Mouse (Mus musculus) lung, embryonic 16.5 days (tissue): ENCODE data around the gene Ppfia3. TPM values are rescaled to one million over a fixed set of nuclear protein-coding genes. Genes with fewer than 3 reads are reported as not detected.

Experiments used
- ATAC-seq: fragments of 200-750 bp; cut with Nextera tagmentation; 2 replicates; pipeline ENCODE4 v1.8.0; 2017; ENCODE audit warnings: low read depth, mild to moderate bottlenecking, moderate library complexity
- H3K27ac ChIP-seq: fragments of 300-500 bp; sonication (generic); 2 replicates; pipeline ENCODE4 v1.5.1; 2014; ENCODE audit warnings: mild to moderate bottlenecking, control low read depth, low read length
- H3K27me3 ChIP-seq: fragments of 300-500 bp; sonication (generic); 2 replicates; pipeline ENCODE4 v1.6.1; 2014; ENCODE audit warnings: low read depth, low read length, mixed read lengths; ENCODE audit not compliant: control insufficient read depth, insufficient read depth
- H3K36me3 ChIP-seq: fragments of 300-500 bp; sonication (generic); 2 replicates; pipeline ENCODE4 v1.6.1; 2014; ENCODE audit warnings: low read length; ENCODE audit not compliant: control insufficient read depth, insufficient read depth
- H3K4me1 ChIP-seq: fragments of 300-500 bp; sonication (generic); replicated peaks from 2 replicates; pipeline ENCODE4 v1.6.1; 2014; ENCODE audit warnings: low read length, mixed read lengths; ENCODE audit not compliant: control insufficient read depth, insufficient read depth
- H3K4me2 ChIP-seq: fragments of 300-500 bp; sonication (generic); 2 replicates; pipeline ENCODE4 v1.6.1; 2014; ENCODE audit warnings: low read depth, low read length, control low read depth
- H3K4me3 ChIP-seq: fragments of 300-500 bp; sonication (generic); 2 replicates; pipeline ENCODE4 v1.5.1; 2014; ENCODE audit warnings: mild to moderate bottlenecking, low read length, control low read depth
- H3K9ac ChIP-seq: fragments of 300-500 bp; sonication (generic); 2 replicates; pipeline ENCODE4 v1.6.1; 2014; ENCODE audit warnings: low read length, control low read depth
- H3K9me3 ChIP-seq: fragments of 300-500 bp; sonication (generic); 2 replicates; pipeline ENCODE4 v1.6.1; 2016; ENCODE audit warnings: low read length; ENCODE audit not compliant: control insufficient read depth
- WGBS: fragments of 180-500 bp; shearing (Covaris S2); extraction: QIAGEN DNeasy Blood & Tissue Kit; methylation state at CpG from one replicate; pipeline ENCODE4 v1.1.7; 2014; 5-methylcytosine and 5-hydroxymethylcytosine counted together
- polyA plus RNA-seq: library from polyadenylated mRNA; unstranded; fragments of >200 nt; fragmentation: Nextera tagmentation; extraction: Ambion mirVana; gene quantifications from 2 replicates; pipeline ENCODE4 v1.2.1, GENCODE M21; 2015

The Ppfia3 gene
- polyA plus RNA-seq, 1 experiment from 2014 or later = 2.5 TPM

DNA sequence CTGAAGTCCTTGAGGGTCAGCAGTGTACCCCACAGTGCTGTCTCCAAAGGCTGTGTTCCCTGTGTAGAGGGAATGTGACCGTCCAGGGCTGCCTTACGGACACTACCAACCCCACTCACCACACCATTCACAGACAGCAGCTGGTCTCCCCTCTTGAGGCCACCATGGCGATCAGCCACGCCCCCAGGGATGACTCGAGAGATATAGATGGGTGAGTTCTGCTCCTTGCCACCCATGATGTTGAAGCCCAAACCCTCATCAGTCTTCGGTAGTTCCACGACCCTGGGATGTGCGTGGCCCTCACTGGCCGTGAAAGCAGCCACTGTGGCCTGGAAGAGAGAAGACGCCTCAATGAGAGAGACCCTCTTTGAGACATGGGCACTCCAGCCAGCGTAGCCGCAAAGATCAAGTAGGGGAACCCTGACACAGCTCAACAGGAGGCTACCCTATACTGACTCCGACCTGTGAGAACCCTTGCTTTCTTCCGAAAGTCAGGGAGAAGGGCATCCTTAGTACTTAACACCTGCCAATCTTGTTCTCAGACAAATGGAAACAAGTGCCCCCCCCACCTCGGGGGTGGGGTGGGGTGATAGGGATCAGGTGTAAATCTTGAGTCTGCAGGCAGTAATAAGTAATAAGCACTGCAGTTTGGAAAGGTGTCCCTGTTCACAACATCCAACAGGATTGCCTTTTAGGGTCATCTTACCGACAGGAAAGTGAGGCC lies 2.4 kb upstream of the Ppfia3 start:
- 66% methylated on average over 16 of the region's 16 CpGs for WGBS
- no peaks in the 10 kb centered on the region for H3K9me3 ChIP-seq
- no peak for ATAC-seq
- H3K4me2 ChIP-seq = no peak overlapping the region
- no peak overlapping the region for H3K4me3 ChIP-seq
- no peak overlapping the region for H3K9ac ChIP-seq
- H3K4me1 ChIP-seq = peaks cover 25% of the 10 kb centered on the region
- no peak overlapping the region for H3K27ac ChIP-seq
- H3K27me3 ChIP-seq = peaks cover 32% of the 10 kb centered on the region
- peaks cover 10% of the 10 kb centered on the region; the same call in 1 of the 2 replicates for H3K36me3 ChIP-seq

GRCm38 (mm10) chr7:45368178-45368577 lies 1.4 kb upstream of the Ppfia3 start:
- Histone ChIP-seq H3K27ac (no peak overlapping the region), H3K4me2 (no peak overlapping the region), H3K36me3 (peaks cover 5% of the 10 kb centered on the region; the same call in 1 of the 2 replicates), H3K9me3 (no peaks in the 10 kb centered on the region), H3K4me3 (no peak overlapping the region), H3K27me3 (peaks cover 39% of the 10 kb centered on the region), H3K4me1 (peaks cover 25% of the 10 kb centered on the region), H3K9ac (no peak overlapping the region; the same call in none of the 2 replicates)
- WGBS = 80% methylated on average over 15 of the region's 15 CpGs
- ATAC-seq = no peak

DNA sequence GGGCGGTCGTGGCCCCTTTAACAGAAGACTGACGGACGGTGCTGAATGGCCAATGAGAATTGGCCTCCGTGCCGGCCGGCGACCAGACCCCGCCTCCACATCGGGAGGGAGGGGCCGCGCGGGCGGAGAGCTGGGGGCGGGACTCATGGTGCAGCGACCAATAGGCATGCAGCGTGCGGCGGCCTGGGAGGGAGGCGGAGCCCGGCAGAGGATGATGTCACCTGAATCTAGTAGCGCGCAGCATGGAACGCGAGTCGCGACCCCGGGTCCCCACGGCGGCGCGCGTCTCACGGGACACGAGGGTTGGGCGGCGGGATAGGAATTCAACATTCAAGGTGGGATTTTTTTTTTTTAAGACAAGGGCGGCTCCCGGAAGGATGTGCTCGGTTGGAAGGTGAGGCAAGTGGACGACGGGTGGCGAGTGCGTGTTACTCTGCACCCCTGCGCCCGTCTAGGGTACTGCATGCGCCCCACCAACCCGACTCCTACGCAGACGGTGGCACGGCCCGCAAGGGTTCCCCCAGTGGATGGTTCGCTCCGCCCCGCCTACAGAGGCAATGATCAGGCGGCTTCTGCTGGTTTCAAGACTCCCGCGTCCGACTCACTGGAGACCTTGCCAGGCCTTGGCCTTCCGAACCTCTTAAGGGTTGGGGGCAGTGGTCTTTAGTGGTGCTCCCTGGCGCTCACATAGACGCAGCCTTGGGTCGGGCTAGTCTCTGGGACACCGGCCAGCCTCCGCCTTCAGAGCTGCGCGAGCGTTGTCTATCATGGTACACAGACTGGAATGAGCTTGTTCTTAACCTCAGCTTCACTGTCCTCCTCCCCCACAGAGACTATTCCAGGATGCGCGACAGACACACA lies 431 bp upstream of the Ppfia3 start:
- peak; percentile 93 for ATAC-seq
- Histone ChIP-seq H3K9ac (peak overlapping the region; percentile 70), H3K4me3 (peak overlapping the region; percentile 64), H3K27ac (no peak overlapping the region), H3K36me3 (no peaks in the 10 kb centered on the region), H3K4me2 (peak overlapping the region; percentile 99), H3K4me1 (peaks cover 30% of the 10 kb centered on the region), H3K27me3 (peaks cover 48% of the 10 kb centered on the region), H3K9me3 (no peaks in the 10 kb centered on the region)
- WGBS = under 1% methylated on average over 61 of the region's 70 CpGs

DNA sequence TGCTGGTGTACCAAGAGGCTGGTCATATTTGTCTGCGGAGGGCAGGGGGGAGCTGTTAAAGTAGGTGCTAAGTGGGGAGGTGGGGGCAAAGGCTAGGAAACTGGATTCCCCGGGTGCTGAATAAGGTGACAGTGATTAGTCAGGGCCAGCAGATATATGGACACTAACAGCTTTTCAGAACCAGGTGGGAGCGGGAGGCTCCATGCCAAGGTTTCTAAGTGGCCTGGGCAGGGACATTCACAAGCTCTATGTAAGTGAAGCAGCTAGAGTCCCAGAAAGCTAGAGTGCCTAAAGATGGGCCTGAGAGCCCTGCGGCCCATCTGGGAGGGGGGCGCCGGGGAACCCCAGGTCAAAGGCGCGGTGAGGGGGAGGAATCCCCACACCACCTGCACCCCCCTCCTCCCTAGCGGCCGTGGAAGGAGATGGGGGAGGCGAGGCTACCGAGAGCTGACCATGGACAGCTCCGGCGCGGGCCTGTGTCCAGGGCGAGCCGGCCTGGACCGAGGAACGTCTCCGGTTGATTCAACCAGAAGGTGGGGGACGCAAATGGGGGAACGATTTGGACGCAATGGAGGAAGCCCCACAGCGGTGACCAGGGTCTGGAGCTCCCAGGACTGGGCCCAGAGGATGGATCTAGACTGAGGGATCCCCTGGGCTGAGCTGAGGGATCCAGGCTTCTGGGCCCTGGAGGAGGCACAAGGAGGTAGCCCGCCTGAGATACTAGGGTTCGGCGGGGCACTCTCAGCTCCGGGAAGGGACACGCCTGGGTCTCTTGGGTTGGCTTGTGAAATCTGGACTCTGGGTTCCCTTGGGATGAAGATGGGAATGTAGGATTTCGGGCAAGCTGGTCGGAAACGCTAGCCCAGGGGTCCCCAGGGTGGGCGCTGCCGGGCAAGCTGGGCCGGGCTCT lies 822 bp downstream of the Ppfia3 start:
- 3% methylated on average over 34 of the region's 35 CpGs for WGBS
- Histone ChIP-seq H3K4me3 (peak overlapping the region; percentile 64), H3K27ac (no peak overlapping the region), H3K36me3 (no peaks in the 10 kb centered on the region), H3K9me3 (no peaks in the 10 kb centered on the region), H3K4me2 (peak overlapping the region; percentile 99), H3K4me1 (peaks cover 38% of the 10 kb centered on the region), H3K9ac (peak overlapping the region; percentile 70), H3K27me3 (peaks cover 58% of the 10 kb centered on the region)
- ATAC-seq = no peak

DNA sequence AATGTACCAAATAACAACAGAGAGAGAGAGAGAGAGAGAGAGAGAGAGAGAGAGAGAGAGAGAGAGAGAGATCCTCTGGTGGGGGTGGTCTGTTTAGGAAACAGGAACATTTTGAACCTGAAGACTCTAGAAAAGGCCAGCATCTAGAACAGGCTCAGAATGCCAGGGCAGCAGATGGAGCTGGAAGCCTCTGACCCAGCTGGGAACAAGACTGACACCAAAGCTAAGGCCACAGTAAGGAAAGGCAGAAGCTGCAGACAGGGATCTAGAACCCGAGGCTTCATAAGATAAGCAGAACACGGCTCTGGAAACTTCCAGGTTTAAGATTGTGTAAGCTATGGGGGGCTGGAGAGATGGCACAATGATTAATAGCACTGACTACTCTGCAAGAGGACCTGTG lies 2.8 kb downstream of the Ppfia3 start:
- WGBS = 77% methylated on average over 2 of the region's 2 CpGs
- Histone ChIP-seq H3K36me3 (no peaks in the 10 kb centered on the region), H3K27me3 (peaks cover 62% of the 10 kb centered on the region), H3K9ac (no peak overlapping the region), H3K4me2 (no peak overlapping the region), H3K27ac (no peak overlapping the region), H3K4me3 (no peak overlapping the region), H3K4me1 (peaks cover 28% of the 10 kb centered on the region), H3K9me3 (no peaks in the 10 kb centered on the region)
- ATAC-seq = no peak

DNA sequence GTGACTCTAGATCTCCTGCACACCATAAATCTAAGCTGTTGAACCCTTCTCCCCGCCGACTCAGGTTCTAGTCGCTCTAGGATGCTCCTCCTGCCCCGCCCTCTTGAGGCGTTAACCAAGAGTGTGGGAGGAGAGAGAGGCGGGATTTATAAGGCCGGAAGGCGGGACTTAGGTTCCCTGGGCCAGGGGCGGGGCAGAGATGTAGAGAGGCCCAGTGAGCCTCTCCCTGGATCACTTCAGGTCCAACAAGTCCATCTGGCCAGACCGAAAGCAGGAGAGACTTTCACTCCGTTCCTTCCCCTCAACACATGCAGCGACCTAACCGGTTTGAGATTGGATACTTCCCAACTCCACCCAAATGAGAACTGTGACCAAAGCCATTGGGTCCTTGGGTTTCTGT lies 4.0 kb downstream of the Ppfia3 start:
- WGBS = 3% methylated on average over 13 of the region's 13 CpGs
- ATAC-seq = no peak
- Histone ChIP-seq H3K27me3 (peaks cover 55% of the 10 kb centered on the region), H3K4me1 (peaks cover 25% of the 10 kb centered on the region), H3K4me3 (no peak overlapping the region), H3K27ac (no peak overlapping the region), H3K4me2 (no peak overlapping the region), H3K9ac (no peak overlapping the region), H3K36me3 (no peaks in the 10 kb centered on the region), H3K9me3 (no peaks in the 10 kb centered on the region)

- H3K4me3 ChIP-seq = peak overlapping the region; percentile 49
- WGBS = under 1% methylated on average over 43 of the region's 43 CpGs
- no peak overlapping the region for H3K27ac ChIP-seq
- H3K4me1 ChIP-seq = peaks cover 18% of the 10 kb centered on the region
- no peaks in the 10 kb centered on the region for H3K36me3 ChIP-seq
- no peaks in the 10 kb centered on the region for H3K9me3 ChIP-seq
- peak; percentile 87 for ATAC-seq
- peak overlapping the region; percentile 83 for H3K4me2 ChIP-seq
- peak overlapping the region; percentile 63 for H3K9ac ChIP-seq
- peaks cover 53% of the 10 kb centered on the region for H3K27me3 ChIP-seq
These were observed 5.5 kb downstream of the Ppfia3 start for GRCm38 (mm10) chr7:45361243-45361804.

DNA sequence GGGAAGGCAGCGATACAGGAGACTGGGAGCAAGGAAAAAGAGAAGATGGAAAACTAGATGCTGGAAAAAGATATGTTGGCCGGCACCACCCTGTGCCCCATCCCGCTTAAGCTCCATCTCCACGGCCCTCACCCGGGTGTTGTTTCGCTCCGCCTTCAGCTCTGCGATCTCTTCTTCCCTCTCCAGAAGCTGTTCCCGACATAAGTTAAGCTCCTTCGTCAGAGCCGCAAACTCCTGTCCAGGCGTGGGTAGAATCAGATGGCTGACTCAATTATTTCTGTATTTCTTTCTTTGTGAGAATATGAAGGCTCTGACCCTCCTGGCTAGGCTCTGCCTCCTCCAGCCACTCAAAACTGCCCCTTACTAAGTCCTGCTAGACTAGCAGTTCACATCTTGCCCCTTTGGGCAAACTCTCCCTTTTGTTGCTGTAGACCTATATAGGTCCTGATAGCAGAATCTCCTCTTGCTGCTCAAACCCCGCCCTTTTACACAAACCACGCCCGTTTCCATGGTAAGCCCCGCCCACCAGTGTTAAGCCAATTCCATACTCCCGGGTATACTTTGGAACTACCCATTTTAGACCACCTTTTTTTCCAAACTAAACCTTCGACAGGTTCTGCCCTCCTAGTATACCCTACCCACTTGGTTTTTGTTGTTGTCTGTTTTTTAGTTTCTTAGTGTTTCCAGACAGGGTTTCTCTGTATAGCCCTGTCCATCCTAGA lies 6.3 kb downstream of the Ppfia3 start:
- Histone ChIP-seq H3K36me3 (no peaks in the 10 kb centered on the region), H3K9me3 (no peaks in the 10 kb centered on the region), H3K4me1 (peaks cover 13% of the 10 kb centered on the region), H3K4me3 (no peak overlapping the region), H3K9ac (no peak overlapping the region), H3K27me3 (peaks cover 47% of the 10 kb centered on the region), H3K27ac (no peak overlapping the region), H3K4me2 (peak overlapping the region; percentile 83; the same call in 1 of the 2 replicates)
- peak; percentile 0; the same call in 1 of the 2 replicates for ATAC-seq
- 45% methylated on average over 18 of the region's 18 CpGs for WGBS
